Mouse (Mus musculus) megakaryocyte, adult 5-6 weeks (primary cell): ENCODE results near the gene Gm17428. TPM values are rescaled to one million over a fixed set of nuclear protein-coding genes. Genes with fewer than 3 reads are reported as not detected.
"Not testable (repeated sequence)": the region's sequence is repeated elsewhere in the genome, so short reads cannot be mapped to it uniquely, and the experiment has no call there.

ENCODE experiments used
- ATAC-seq: 2 replicates; pipeline ENCODE4 v1.8.0; 2016; ENCODE audit warnings: mild to moderate bottlenecking, inconsistent platforms; ENCODE audit not compliant: poor library complexity, severe bottlenecking
- total RNA-seq, 2 experiments: library from RNA; stranded (forward) in 1 of 2; stranded (reverse) in 1 of 2; fragments of 153-499, 151-499 nt in 1 of 2; fragments of 221-1000, 200-1000 nt in 1 of 2; gene quantifications; 2 replicates each; pipeline versions ENCODE4 v1.2.3 to v1.2.4; 2015 to 2017

Gene Gm17428
- total RNA-seq (2015) (not detected in 2 replicates), total RNA-seq (2017) (not detected in 2 replicates)

GRCm38 (mm10) chr14:54976633-54977032 lies at the start of gene Gm17428:
TSS of gene Gm17428 (plus strand) at chr14:54976933.
- ATAC-seq, result no peak

GRCm38 (mm10) chr14:54927296-54927695 lies 49.4 kb upstream of the Gm17428 start:
- ATAC-seq, result no peak

- ATAC-seq, result no peak
These were observed 46.9 kb upstream of the Gm17428 start for GRCm38 (mm10) chr14:54929801-54930200.

GRCm38 (mm10) chr14:54930431-54930830 lies 46.3 kb upstream of the Gm17428 start:
- no peak for ATAC-seq

GRCm38 (mm10) chr14:54932645-54933150 lies 44.0 kb upstream of the Gm17428 start, which contains the start of gene Il25:
TSS of gene Il25 (plus strand) at chr14:54932695.
- no peak for ATAC-seq

- no peak for ATAC-seq
These were observed 40.6 kb upstream of the Gm17428 start, which contains the start of gene Cmtm5 for GRCm38 (mm10) chr14:54935904-54936830. TSS of gene Cmtm5 (plus strand) at chr14:54936261.

- ATAC-seq, result no peak
These were observed 39.9 kb upstream of the Gm17428 start for GRCm38 (mm10) chr14:54936831-54937160.

GRCm38 (mm10) chr14:54937361-54938182 lies 39.2 kb upstream of the Gm17428 start:
- ATAC-seq, result no peak

GRCm38 (mm10) chr14:54938431-54939219 lies 38.1 kb upstream of the Gm17428 start:
- ATAC-seq, result no peak

GRCm38 (mm10) chr14:54939434-54940175 lies 37.1 kb upstream of the Gm17428 start:
- peak; percentile 75 for ATAC-seq

- ATAC-seq, result no peak
These were observed 36.6 kb upstream of the Gm17428 start for GRCm38 (mm10) chr14:54940176-54940530.

- no peak for ATAC-seq
These were observed 35.4 kb upstream of the Gm17428 start for GRCm38 (mm10) chr14:54941024-54941978.

- ATAC-seq, result no peak
These were observed 34.3 kb upstream of the Gm17428 start for GRCm38 (mm10) chr14:54942479-54942878.

GRCm38 (mm10) chr14:54943971-54944370 lies 32.8 kb upstream of the Gm17428 start:
- ATAC-seq, result no peak

GRCm38 (mm10) chr14:54944939-54945338 lies 31.8 kb upstream of the Gm17428 start:
- ATAC-seq, result no peak

GRCm38 (mm10) chr14:54945975-54946704 lies 30.6 kb upstream of the Gm17428 start:
- ATAC-seq, result no peak

- ATAC-seq, result not testable (repeated sequence)
These were observed 29.7 kb upstream of the Gm17428 start for GRCm38 (mm10) chr14:54947008-54947407.

- ATAC-seq, result no peak
These were observed 28.0 kb upstream of the Gm17428 start for GRCm38 (mm10) chr14:54948781-54949180.
